Mouse (Mus musculus) lung, postnatal 10 days (tissue): Measurements from ENCODE around the gene Hoxc10.

Experiments used
- DNase-seq: peaks from one replicate; pipeline ENCODE4 v3.0.0; 2021

Hoxc10 gene

DNA sequence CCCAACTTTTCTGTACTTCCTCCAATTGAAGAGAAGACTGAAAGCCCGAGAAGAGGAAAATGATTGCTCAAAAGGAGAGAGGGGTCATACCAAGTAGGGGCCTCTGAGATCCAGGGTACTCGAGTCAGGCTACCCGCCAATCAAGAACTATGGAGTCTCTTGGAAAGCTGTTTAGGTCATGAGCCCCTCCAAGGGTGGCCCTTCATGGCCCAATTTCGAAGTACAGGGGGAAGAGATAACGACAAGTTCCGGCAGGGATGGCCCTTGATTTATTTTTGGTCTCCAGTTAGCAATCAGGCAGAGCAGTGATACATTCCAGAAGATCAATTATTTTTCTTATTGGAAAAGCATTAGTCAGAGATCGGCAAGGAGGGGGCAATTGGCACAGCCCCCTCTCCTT lies 25.2 kb downstream of the Hoxc10 start:
- no peak for DNase-seq

DNA sequence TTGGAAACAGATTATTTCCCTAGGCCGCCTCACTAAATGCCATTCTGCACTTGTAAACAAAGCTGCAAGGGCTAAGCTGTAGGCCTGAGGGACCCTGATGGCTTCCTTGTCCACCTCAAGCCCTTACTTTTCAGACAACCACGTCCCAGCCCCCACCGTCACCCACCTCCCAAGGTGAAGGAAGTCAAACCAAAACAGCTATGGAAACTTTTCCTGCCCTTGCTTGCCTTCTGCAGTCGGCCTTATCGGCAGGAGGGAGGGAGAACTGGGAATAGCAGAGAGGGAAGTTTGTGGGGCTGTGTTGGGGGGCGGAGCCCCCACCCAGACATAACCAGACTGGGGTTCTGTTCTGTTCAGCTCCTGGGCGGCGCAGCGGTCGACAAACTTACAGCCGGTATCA lies 25.6 kb downstream of the Hoxc10 start:
- DNase-seq: no peak

DNA sequence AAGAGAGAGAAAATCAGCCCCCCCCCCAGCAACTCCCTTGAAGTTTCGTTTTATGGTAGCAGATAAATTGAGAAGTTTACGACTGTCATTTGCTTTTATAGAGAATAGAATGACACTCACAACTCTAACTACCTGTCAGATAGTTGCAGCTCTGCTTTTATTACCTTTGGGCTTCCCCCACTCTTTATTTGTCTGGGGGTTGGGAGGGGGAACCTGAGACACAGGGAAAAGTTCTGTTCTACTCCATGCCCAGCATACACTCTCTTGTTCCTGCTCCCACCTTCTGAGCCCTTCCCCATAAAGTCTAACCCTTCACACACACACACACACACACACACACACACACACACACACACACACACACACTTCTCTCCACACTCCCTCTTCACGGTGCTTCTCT lies 26.3 kb downstream of the Hoxc10 start:
- DNase-seq: no peak

DNA sequence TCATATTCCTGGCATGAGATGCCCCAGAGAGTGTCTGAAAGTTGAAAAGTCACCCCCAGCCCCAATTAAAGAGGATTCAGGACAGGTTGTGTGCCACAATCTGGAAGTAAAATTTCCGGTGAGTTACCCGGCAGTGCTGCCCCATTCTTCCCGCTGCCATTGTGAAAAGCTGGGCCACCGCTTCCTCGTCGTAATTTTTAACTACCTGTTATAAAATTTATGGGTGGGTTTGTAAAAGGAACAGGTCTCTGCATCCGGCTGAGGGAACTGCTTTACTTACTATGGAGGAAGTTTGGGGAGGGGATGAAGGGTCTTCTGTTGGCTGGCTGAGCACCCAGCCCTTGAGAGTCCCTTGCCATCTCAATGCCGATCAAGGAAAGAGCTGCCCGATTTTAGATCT lies 30.0 kb downstream of the Hoxc10 start:
- DNase-seq: no peak

DNA sequence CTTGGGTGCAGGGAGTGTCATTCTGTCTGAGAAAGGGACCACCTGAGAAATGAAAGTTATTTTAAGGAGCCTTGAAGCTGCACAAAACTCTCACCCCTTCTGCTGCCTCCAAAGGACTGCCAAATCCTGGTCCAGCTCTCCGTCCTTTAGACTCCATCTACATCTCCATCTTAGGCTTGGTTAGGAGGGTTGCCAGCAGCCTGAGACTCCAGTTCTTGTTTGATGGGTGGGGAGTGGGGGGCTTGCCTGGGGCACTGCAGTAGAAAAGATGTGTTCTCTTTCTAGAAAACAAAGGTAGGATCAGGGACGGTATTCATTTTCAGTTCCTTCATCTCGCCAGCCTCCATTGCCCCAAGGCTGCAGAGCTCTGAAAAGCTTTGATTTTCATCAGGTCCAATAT lies 30.8 kb downstream of the Hoxc10 start:
- no peak for DNase-seq

DNA sequence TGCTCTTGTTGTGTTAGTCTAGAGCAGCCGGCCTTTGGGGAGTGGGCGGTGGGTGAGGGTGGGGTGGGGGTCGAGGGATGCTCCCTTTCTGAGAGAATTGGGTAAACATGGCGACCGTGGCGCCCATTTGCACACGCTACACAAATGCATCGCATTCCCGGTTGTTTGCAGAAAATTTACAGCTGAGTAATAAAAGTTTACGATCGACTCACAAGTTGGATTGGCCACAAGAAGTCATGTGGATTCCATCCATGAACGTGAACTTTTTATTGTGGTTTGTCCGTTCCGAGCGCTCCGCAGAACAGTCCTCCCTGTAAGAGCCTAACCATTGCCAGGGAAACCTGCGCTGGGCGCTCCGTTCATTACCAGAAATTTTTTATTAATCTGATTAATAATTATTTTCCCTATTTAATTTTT lies 31.4 kb downstream of the Hoxc10 start, which contains the start of gene Hoxc6:
Hoxc6 (plus strand) TSS at position 319 of the 417 bp plus-strand sequence.
- DNase-seq: no peak

DNA sequence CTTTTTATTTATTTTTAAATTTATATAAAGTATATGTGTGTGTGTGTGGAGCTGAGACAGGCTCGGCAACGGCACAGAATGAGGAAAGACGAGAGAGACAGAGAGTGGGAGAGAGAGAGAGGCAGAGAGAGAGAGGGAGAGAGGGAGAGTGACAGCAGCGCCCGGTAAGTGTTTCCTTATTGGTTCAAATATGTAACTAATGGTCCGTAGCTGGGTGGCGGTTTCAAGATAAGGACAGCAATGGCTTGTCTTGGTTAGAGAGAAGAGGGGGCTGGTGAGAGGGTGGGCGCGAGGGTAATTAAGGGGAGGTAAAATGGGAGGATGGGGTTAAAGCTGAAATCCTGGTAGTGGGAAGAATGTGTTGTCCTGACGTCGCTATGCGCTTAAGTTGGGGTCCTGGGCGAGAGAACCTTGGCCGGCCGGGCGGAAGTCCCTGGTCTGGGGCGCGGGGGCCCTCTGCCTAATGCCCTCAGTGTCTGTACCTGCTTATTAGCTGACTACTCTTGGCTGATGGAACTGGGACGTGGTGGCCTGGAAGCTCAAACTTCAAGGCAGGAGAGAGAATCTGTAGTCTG lies 32.1 kb downstream of the Hoxc10 start:
- DNase-seq: no peak

DNA sequence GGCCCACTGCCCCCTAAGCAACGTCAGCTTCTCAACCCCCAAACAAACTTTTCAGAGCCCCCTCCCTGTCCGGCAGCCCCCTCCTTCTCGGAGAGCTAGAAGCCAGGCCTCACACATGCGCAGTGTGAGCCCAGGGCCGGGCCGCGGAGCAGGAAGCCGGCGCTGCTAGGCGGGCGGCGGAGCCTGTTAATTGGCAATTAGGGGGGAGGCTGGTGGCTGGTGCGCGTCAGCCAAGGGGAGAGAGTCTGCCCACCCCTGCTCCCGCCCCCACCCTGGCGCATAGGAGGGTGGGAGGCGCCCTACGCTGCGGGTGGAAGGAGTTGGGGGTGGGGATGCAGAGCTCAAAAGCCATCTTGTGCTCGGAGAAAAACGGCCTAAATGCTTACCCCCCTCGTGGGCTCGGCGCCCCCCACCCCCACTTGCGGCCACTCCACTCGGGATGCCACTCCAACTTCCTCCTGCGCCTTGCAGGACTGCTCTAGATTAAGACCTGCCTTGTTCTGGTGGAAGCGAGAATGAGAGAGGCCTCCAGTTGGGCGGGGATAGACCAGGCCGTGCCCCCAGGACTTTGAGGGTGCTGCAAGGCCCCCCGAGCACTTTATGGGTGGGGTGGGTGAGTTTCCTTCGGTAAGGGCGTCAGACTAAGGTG lies 32.7 kb downstream of the Hoxc10 start:
- peak; percentile 44 for DNase-seq

DNA sequence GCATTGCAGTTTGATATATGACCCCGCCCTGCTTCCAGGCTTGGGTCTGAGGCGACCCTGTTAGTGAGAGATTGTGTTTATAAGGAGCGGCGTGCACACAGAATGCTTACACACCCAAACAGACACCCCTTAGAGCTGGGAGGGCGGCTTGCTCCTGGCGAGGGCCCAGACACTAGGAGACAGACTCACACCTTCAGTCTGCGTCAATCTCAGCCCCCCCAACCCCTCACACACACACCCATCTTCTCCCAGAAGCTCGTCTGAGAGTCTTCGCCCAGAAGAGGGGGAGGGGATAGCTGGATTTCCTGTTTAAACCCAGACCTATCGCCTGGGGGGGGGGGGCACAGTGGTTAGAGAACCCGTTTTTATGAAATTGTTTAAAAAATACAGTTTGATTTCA lies 33.4 kb downstream of the Hoxc10 start:
- no peak for DNase-seq

DNA sequence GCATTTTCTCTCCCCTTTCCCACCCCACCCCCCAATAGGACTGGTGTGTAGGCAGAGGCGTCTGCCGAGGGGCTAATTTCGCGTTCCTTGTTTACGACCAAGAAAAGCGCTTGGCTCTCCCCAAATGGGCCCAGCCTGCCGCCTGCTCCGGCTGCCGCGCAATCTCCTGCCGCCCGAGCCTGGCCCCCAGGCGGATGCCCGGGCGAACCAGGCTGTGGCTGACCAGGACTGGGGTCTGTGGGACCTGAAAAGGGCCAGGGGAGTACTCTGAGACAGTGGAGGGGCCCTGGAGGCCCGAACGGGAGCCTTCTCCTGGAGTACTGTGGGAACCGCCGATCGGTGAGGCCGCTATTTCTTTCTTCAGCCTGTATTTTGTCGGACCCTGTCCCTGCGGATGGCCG lies 33.9 kb downstream of the Hoxc10 start:
- no peak for DNase-seq

DNA sequence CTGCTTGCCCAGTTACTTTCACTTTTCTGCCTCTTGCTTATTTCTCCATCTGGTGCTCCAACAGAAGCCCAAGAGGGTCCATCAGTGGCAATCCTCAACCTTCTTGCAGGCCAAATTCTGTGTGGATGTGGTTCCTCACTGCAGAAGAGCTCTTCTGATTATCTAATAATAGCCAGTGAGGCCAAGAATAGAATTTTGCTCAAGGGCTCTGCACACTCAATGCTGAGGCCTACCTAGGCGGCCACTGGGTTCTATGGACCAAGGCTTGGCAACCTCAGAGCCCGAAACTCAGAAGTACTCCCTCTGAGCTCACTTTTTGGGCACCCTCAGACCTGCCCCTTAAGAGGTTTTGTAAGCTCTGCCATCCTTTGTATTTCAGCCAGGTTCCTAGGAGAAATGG lies 34.8 kb downstream of the Hoxc10 start:
- DNase-seq: no peak

DNA sequence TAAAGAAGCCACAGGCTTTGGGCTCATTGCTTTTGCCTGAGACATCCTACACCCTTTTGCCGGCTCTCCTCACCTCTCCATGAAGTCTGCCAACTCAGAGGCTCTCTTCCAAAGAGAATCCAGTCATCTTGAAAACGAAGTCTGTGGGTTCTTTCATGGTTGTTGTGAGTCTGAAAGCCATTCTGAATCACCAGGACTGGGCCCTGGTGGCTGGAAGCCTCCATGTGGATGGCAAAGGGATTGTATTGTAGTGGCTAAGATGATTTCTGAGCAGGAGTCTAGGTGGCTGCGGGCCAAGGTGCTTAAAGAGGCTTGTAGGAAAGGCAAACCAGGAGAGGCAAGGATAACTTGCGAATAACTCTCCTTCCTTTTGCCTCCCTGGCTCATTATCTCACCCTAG lies 35.6 kb downstream of the Hoxc10 start:
- DNase-seq: no peak

DNA sequence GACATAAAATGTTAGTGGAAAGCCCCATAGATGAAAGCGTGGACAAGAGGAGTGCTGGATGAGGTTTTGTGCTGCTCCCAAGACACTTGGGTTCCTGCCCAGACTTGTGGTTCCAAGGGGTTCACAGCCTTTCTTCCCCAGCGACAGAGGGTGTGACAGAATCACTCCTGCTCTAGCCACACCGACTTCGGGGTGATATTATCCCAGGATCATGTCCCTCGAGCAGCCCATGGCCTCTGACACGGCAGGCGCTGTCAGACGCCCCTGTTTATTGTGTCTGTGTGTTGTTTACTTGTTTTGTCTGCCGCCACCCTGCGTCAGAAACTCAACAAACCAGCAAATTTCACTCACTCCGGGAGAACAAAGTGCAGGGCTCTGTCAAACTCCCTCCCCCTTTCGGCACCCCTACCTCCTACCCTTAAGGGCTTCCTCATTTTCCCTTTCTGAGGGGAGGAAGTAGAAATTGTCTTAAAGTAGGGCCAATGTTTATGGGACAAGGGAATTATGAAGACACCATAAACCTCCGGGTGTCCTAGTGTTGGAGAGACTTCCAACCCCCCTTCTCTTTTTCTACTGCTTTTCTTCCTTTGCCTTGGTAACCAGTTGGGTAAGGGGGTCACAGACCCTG lies 36.3 kb downstream of the Hoxc10 start:
- DNase-seq: no peak

DNA sequence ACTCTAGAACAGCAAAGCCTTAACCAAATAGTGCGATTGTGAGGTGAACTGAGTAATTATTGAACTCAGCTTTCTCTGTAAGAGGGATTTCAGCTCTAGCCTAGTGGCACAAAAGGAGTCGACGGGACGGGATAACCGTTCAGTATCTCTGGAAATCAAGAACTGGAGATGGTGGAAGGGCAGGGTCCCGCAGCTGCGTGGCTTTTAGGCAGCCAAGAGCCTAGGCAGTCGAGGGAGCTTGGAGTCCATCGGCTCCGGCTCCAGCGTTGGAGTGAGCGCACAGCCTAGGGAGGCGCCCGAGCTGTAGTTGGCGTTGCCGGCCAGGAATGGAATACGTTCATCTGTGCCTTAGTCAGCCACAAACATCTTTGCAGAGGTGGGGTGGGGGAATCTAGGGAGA lies 38.7 kb downstream of the Hoxc10 start:
- no peak for DNase-seq

DNA sequence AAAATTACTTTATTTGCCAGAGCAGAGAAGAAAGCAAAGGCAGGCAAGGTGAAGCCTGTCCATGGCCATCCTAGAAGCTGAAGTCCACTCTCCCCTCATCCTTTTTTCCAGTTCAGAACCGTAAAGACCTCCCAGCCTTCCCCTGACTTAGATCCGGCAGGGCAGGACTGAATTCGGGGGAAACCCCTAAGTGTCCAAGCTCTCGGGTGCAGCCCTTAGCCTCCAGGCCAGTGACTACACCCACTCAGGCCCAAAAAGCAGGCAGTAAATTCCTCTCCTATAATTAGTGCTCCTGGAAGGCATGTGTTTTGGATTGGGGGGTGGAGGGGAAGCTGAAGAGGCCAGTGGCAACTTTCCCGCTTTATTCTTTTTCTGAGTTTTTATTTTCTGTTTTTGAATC lies 39.2 kb downstream of the Hoxc10 start:
- no peak for DNase-seq

DNA sequence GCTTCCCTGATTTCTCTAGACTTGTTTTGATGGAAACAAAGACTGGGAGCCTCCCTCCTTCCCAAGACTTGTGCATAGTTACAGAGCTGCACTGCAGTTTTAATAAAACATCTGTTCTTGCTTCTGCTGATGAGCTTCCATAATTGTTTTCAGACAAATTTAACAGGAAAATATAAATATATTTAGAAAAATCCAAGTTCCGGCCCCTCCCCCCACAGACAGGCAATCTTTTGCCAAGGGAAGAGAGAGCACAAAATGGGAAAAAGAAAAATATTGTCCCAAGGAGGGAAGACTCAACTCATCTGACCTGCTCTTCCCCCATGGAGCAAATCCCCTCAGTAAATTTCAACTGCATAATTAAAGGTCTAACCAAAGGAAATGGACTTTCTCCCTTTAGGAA lies 39.7 kb downstream of the Hoxc10 start:
- no peak for DNase-seq

DNA sequence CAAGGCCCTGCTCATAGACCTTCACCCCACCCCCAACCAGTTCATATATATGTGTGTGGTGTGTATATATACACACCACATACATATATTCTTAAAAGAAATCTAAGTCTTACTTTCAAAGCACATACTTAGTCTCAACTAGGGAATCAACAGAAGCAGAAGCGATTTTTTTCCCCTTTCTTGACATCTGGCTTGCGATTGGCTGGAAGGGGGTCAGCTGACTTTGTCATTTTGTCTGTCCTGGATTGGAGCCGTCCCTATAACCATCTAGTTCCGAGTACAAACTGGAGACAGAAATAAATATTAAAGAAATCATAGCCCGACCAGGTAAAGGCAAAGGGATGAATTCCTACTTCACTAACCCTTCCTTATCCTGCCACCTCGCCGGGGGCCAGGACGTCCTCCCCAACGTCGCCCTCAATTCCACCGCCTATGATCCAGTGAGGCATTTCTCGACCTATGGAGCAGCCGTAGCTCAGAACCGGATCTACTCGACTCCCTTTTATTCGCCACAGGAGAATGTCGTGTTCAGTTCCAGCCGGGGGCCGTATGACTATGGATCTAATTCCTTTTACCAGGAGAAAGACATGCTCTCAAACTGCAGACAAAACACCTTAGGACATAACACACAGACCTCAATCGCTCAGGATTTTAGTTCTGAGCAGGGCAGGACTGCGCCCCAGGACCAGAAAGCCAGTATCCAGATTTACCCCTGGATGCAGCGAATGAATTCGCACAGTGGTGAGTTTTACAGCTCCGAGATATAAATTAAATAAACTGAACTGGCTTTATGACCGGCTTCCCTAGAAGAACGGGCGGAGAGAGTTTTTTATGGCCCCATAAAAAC lies 42.9 kb downstream of the Hoxc10 start:
- no peak for DNase-seq

DNA sequence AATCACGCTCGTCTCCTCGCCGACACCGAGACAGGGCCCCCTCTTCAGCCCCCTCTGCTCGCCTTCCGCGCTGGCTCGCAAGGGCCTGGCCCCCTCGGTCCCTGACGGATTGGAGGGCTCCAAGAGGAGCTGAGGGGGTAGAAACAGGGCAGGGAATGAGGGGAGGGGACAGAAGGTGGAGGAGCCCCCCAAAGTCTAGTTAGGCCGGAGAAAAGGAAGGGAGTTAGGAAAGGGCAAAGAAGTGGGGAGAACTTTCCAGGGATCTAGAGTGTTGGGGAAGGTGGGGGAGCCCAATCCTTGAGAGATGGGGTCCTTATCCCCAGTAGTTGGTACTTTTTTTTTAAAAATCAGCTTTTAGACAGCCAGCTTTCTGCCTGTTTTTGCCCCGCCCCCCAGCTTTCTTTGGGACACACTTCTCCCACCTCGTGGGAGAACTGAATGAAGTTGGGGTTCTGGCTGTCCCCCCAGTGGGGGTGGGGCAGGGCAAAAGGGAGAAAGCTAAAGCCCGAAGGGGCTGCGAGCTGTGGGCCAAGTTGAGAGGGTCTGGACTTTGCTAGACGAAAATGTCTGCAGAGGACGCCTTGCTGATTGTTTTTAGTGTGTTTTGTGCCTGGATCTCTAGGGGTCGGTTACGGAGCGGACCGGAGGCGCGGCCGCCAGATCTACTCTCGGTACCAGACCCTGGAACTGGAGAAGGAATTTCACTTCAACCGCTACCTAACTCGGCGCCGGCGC lies 43.7 kb downstream of the Hoxc10 start:
- no peak for DNase-seq

DNA sequence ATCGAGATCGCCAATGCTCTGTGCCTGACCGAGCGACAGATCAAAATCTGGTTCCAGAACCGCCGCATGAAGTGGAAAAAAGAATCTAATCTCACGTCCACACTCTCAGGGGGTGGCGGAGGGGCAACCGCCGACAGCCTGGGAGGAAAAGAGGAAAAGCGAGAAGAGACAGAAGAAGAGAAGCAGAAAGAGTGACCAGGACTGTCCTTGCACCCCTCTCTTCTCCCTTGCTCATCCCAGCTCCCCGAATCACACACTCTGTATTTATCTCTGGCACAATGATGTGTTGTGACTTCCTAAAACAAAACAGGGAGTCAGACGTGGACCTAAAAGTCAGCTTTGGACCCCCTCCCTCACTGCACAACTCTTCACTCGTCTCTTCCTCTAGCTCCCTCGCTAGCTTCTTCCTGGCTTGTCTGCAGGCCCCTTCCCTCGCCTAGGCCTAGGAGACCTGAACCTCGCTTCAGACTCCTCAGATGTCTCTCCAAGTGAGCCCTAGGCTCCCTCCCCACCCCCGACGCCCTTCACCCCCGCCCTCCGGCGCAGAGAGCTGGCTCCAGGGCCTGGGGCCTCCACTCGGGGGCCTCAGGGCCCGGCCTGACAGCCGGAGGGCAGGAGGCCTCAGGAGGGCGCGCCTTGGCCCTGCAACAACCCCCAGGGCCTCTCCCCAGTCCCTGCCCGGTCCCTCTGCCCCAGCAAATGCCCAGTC lies 44.4 kb downstream of the Hoxc10 start:
- DNase-seq: no peak

DNA sequence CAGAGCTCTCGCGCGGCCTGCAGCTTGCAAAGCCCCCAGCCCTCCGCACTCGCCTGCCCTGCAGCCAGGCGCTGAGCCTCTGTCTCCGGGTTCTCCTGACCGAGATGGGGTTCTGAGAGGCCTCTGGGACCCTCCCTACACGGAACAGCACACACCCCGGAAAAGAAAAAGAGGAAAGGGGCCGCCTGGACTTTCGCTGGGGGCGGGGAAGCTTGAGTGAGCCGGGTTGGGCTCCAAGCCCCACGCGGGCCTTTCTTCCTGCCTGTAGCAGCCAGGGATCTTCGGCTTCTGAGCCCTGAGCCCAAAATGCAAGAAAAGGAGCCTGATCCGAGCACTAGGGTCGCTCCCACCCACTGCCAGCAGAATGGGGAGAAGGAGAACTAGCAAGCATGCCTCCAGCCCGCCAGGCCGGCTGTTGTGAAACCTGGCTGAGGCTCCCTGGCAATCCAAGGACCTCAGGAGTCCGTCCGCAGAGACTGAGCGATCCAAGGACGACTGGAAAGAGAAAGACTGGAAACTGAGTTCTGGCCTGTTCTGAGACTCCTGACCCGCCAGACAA lies 45.4 kb downstream of the Hoxc10 start:
- no peak for DNase-seq

DNA sequence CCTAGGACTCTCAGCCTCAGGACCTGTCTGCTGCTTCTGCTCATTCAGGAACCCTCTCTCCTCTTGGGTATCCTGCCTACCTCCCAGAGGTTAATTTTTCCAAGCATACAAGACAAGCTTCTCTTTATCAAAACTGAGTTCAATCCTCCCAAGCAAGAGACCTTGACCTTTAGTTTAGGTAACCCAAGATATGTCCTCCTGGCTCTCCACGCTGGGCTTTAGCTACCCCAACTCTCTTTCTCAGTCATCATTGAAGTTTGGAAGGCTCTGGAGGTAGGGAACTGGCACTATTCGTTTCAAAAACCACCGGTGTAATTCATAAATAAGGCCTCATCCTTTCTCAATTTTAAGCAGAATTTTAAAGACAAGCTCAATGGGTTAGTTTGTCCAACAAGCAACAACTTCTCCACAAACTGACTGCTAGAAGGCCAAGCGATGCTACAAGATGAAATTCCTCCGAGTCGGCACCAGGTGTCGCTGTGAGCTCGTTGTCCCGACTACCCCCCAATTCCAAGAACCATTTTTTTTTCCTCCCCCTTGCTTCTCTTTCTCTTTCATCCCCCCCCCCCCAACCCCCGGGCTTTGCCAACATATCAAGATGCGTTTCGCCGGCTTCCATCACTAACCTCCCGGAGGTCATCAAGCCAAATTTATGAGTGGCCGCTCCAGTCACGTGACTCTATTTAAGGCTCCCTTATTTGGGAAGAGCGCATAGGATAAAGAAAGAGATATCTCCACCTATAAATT lies 46.8 kb downstream of the Hoxc10 start:
- DNase-seq: peak; percentile 28
